Mouse (Mus musculus): ENCODE results near the gene Ccdc124. TPM values are rescaled to one million over a fixed set of nuclear protein-coding genes. Genes with fewer than 3 reads are reported as not detected.
"Not testable (repeated sequence)": the region's sequence is repeated elsewhere in the genome, so short reads cannot be mapped to it uniquely, and the experiment has no call there.

The Ccdc124 gene
- polyA plus RNA-seq, 1 experiment from 2014 or later = 95.8 TPM

DNA sequence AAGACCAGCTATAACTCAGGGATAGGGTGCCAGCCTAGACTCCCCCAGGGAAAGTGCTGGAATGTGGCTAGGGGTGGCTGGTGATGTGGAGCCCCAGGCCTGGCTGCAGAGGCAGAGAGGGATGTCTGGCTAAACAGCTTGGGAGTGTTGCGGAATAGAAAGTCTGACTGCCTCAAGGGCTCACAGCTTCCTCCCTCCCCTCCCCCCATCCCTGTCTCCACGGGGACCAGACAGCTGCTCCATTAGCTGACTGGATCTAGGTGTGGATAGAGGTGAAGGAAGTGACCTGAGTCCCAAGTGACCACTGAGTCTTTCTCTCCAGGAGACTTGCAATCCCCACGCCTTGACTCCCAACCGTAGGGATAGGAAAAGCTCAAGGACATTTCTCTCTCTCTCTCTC, 29.4 kb upstream of the Ccdc124 start:
- H3K27ac ChIP-seq = no peak overlapping the region
- no peak overlapping the region for H3K4me2 ChIP-seq
- H3K4me1 ChIP-seq = peaks cover 24% of the 10 kb centered on the region
- no peaks in the 10 kb centered on the region for H3K9me3 ChIP-seq
- H3K4me3 ChIP-seq = no peak overlapping the region
- no peak overlapping the region for H3K9ac ChIP-seq
- H3K36me3 ChIP-seq = no peaks in the 10 kb centered on the region
- peaks cover 5% of the 10 kb centered on the region for H3K27me3 ChIP-seq
- ATAC-seq (ENCODE audit: insufficient number of reproducible peaks, low FRiP score, low TSS enrichment, low read depth) = no peak
- 32% methylated on average over 4 of the region's 4 CpGs for WGBS

GRCm38 (mm10) chr8:70902211-70902610, 28.5 kb upstream of the Ccdc124 start:
- WGBS = 32% methylated on average over 5 of the region's 5 CpGs
- H3K4me2 ChIP-seq = no peak overlapping the region
- no peak for ATAC-seq (ENCODE audit: insufficient number of reproducible peaks, low FRiP score, low TSS enrichment, low read depth)

GRCm38 (mm10) chr8:70900872-70901387, 27.2 kb upstream of the Ccdc124 start:
- Histone ChIP-seq H3K36me3 (peaks cover under 1% of the 10 kb centered on the region), H3K4me1 (peaks cover 19% of the 10 kb centered on the region), H3K27me3 (peaks cover 5% of the 10 kb centered on the region), H3K9ac (no peak overlapping the region), H3K4me3 (no peak overlapping the region), H3K4me2 (no peak overlapping the region), H3K9me3 (no peaks in the 10 kb centered on the region), H3K27ac (no peak overlapping the region)
- ATAC-seq (ENCODE audit: insufficient number of reproducible peaks, low FRiP score, low TSS enrichment, low read depth) = no peak
- WGBS = 76% methylated on average over 2 of the region's 2 CpGs

More at GRCm38 (mm10) chr8:70902211-70902610, 28.5 kb upstream of the Ccdc124 start:
- Histone ChIP-seq H3K9me3 (no peaks in the 10 kb centered on the region), H3K36me3 (no peaks in the 10 kb centered on the region), H3K27ac (no peak overlapping the region), H3K4me3 (no peak overlapping the region), H3K9ac (no peak overlapping the region), H3K27me3 (peaks cover 5% of the 10 kb centered on the region), H3K4me1 (peaks cover 21% of the 10 kb centered on the region)

DNA sequence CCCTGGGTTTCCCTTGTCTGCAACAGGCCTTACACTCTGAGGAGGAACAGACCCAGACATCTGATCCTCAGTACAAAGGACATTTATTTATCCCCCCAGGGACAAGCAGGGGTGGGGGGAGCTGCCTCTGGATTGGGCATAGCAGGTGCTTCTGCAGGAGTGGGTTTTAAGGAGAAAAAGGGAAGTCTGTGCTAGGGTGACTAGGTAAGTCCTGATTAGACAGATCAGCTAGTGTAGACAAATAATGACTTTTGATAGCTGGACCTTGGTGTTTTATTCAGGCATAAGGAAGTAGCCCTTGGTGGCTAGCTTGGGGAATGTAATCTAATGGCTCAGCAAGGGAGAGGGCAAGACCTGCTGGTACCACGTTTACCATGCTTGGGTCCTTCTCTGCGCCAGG, 25.5 kb upstream of the Ccdc124 start:
- 86% methylated on average over 2 of the region's 2 CpGs for WGBS
- Histone ChIP-seq H3K27ac (no peak overlapping the region), H3K9me3 (no peaks in the 10 kb centered on the region)

GRCm38 (mm10) chr8:70898661-70899198, 25.0 kb upstream of the Ccdc124 start:
- no peak overlapping the region for H3K4me2 ChIP-seq
- WGBS = 23% methylated on average over 2 of the region's 2 CpGs
- no peak for ATAC-seq (ENCODE audit: insufficient number of reproducible peaks, low FRiP score, low TSS enrichment, low read depth)

More for the DNA sequence above, 25.5 kb upstream of the Ccdc124 start:
- Histone ChIP-seq H3K4me3 (no peak overlapping the region), H3K27me3 (peaks cover 9% of the 10 kb centered on the region), H3K4me2 (no peak overlapping the region), H3K36me3 (peaks cover 17% of the 10 kb centered on the region), H3K9ac (no peak overlapping the region), H3K4me1 (peaks cover 20% of the 10 kb centered on the region)
- ATAC-seq (ENCODE audit: insufficient number of reproducible peaks, low FRiP score, low TSS enrichment, low read depth) = no peak

DNA sequence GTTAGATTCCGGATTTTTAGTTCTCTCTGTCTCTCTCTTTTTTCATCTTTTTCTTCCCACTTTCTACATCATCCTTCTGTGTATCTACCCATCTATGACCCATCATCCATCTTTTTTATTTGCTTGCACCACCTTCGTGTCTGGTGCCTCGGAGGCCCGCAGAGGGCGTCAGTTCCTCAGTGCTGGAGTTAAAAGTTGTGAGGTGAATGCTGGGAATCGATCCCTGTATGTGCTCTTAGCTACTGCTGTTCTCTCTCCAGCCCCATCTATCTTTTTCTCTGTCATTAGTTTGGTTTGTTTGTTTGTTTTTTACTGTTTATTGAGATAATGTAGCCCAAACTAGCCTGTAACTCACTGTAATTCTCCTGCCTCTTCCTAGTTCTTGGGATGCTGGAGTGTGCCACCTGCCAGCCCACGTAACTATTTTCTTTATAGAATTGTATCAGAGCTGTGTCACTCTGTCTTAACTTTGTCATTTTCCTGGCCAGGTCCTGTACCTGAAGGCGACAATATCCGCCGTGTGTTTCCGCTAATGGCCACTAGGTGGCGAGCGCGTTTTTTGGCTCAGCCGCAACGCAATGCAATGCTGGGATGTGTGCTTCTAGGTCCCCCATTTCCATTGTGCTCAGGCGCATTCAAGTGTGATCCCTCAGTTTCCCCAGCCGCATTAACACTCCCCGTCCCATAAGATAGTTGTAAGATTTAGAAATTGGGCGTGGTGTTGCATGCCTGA, 24.1 kb upstream of the Ccdc124 start:
- peaks cover 20% of the 10 kb centered on the region for H3K27me3 ChIP-seq
- H3K4me2 ChIP-seq = peak overlapping the region; percentile 75
- H3K9me3 ChIP-seq = no peaks in the 10 kb centered on the region
- H3K9ac ChIP-seq = peak overlapping the region; percentile 77
- H3K27ac ChIP-seq = peak overlapping the region; percentile 90
- peak; percentile 27; the same call in 1 of the 2 replicates for ATAC-seq (ENCODE audit: insufficient number of reproducible peaks, low FRiP score, low TSS enrichment, low read depth)
- H3K4me3 ChIP-seq = peak overlapping the region; percentile 85
- peaks cover 27% of the 10 kb centered on the region for H3K36me3 ChIP-seq
- WGBS = under 1% methylated on average over 20 of the region's 20 CpGs
- peaks cover 25% of the 10 kb centered on the region for H3K4me1 ChIP-seq

More at GRCm38 (mm10) chr8:70898661-70899198, 25.0 kb upstream of the Ccdc124 start:
- Histone ChIP-seq H3K27me3 (peaks cover 11% of the 10 kb centered on the region), H3K9me3 (no peaks in the 10 kb centered on the region), H3K4me1 (peaks cover 20% of the 10 kb centered on the region), H3K4me3 (no peak overlapping the region), H3K36me3 (peaks cover 22% of the 10 kb centered on the region), H3K9ac (no peak overlapping the region), H3K27ac (no peak overlapping the region)

GRCm38 (mm10) chr8:70897021-70897680, 23.4 kb upstream of the Ccdc124 start, which contains the start of gene Rpl18a:
Gene Rpl18a, minus strand, starts transcription at chr8:70897412.
- Histone ChIP-seq H3K27ac (peak within 1 kb of the TSS; percentile 90), H3K4me2 (peak within 1 kb of the TSS; percentile 76), H3K27me3 (peaks cover 27% of the 10 kb centered on the region), H3K4me3 (peak within 1 kb of the TSS; percentile 85), H3K4me1 (peaks cover 32% of the 10 kb centered on the region), H3K9me3 (no peaks in the 10 kb centered on the region), H3K9ac (peak within 1 kb of the TSS; percentile 98), H3K36me3 (peaks cover 27% of the 10 kb centered on the region)
- WGBS = under 1% methylated on average over 60 of the region's 60 CpGs
- peak; percentile 98 for ATAC-seq (ENCODE audit: insufficient number of reproducible peaks, low FRiP score, low TSS enrichment, low read depth)

- no peak for ATAC-seq (ENCODE audit: insufficient number of reproducible peaks, low FRiP score, low TSS enrichment, low read depth)
Observed at GRCm38 (mm10) chr8:70896316-70897020, 22.7 kb upstream of the Ccdc124 start.

GRCm38 (mm10) chr8:70895571-70896259, 22.0 kb upstream of the Ccdc124 start:
- H3K27ac ChIP-seq; H3K9me3 ChIP-seq; ATAC-seq (ENCODE audit: insufficient number of reproducible peaks, low FRiP score, low TSS enrichment, low read depth): not testable (repeated sequence)
- peak overlapping the region; percentile 85 for H3K4me3 ChIP-seq
- WGBS = 80% methylated on average over 24 of the region's 24 CpGs
- peaks cover 41% of the 10 kb centered on the region for H3K27me3 ChIP-seq
- H3K4me2 ChIP-seq = peak overlapping the region; percentile 76
- peaks cover 27% of the 10 kb centered on the region for H3K36me3 ChIP-seq
- peaks cover 40% of the 10 kb centered on the region for H3K4me1 ChIP-seq
- peak overlapping the region; percentile 98 for H3K9ac ChIP-seq

More at GRCm38 (mm10) chr8:70896316-70897020, 22.7 kb upstream of the Ccdc124 start:
- H3K9me3 ChIP-seq = no peaks in the 10 kb centered on the region
- peaks cover 39% of the 10 kb centered on the region for H3K4me1 ChIP-seq
- peak overlapping the region; percentile 76 for H3K4me2 ChIP-seq
- H3K4me3 ChIP-seq = peak overlapping the region; percentile 85
- peaks cover 27% of the 10 kb centered on the region for H3K36me3 ChIP-seq
- H3K9ac ChIP-seq = peak overlapping the region; percentile 98
- H3K27ac ChIP-seq = peak overlapping the region; percentile 72
- H3K27me3 ChIP-seq = peaks cover 34% of the 10 kb centered on the region
- 1% methylated on average over 25 of the region's 25 CpGs for WGBS

GRCm38 (mm10) chr8:70894771-70895545, 21.2 kb upstream of the Ccdc124 start:
- no peaks in the 10 kb centered on the region for H3K9me3 ChIP-seq
- 90% methylated on average over 8 of the region's 8 CpGs for WGBS
- no peak overlapping the region for H3K27ac ChIP-seq
- H3K36me3 ChIP-seq = peaks cover 27% of the 10 kb centered on the region
- H3K27me3 ChIP-seq = peaks cover 49% of the 10 kb centered on the region
- H3K9ac ChIP-seq = no peak overlapping the region
- peaks cover 40% of the 10 kb centered on the region for H3K4me1 ChIP-seq
- H3K4me3 ChIP-seq = no peak overlapping the region
- no peak overlapping the region for H3K4me2 ChIP-seq
- no peak for ATAC-seq (ENCODE audit: insufficient number of reproducible peaks, low FRiP score, low TSS enrichment, low read depth)
